Mouse (Mus musculus) forebrain, embryonic 12.5 days (tissue): ENCODE measurements around the gene Grk2. TPM values are rescaled to one million over a fixed set of nuclear protein-coding genes. Genes with fewer than 3 reads are reported as not detected.

ENCODE experiments used
- ATAC-seq: fragments of 200-750 bp; cut with Nextera tagmentation; 2 replicates; pipeline ENCODE4 v1.8.0; 2017; ENCODE audit warnings: moderate TSS enrichment; ENCODE audit not compliant: low FRiP score
- H3K27ac ChIP-seq: fragments of 300-500 bp; sonication (generic); 2 replicates; pipeline ENCODE4 v1.5.1; 2016; ENCODE audit warnings: mild to moderate bottlenecking
- H3K27me3 ChIP-seq: fragments of 300-500 bp; sonication (generic); 2 replicates; pipeline ENCODE4 v1.6.1; 2016; ENCODE audit warnings: mild to moderate bottlenecking
- H3K36me3 ChIP-seq: fragments of 300-500 bp; sonication (generic); replicated peaks from 2 replicates; pipeline ENCODE4 v1.6.1; 2016; ENCODE audit warnings: mild to moderate bottlenecking
- H3K4me1 ChIP-seq: fragments of 300-500 bp; sonication (generic); 2 replicates; pipeline ENCODE4 v1.6.1; 2016
- H3K4me2 ChIP-seq: fragments of 300-500 bp; sonication (generic); 2 replicates; pipeline ENCODE4 v1.6.1; 2016; ENCODE audit warnings: mild to moderate bottlenecking, moderate library complexity
- H3K4me3 ChIP-seq: fragments of 300-500 bp; sonication (generic); replicated peaks from 2 replicates; pipeline ENCODE4 v1.5.1; 2016; ENCODE audit warnings: mild to moderate bottlenecking
- H3K9ac ChIP-seq: fragments of 300-500 bp; sonication (generic); 2 replicates; pipeline ENCODE4 v1.6.1; 2016; ENCODE audit warnings: mild to moderate bottlenecking
- H3K9me3 ChIP-seq: fragments of 300-500 bp; sonication (generic); 2 replicates; pipeline ENCODE4 v1.6.1; 2016
- WGBS: fragments of 180-500 bp; shearing (Covaris S2); methylation state at CpG from one replicate; pipeline ENCODE4 v1.1.7; 2016; 5-methylcytosine and 5-hydroxymethylcytosine counted together
- polyA plus RNA-seq: library from polyadenylated mRNA; unstranded; fragments of >200 nt; fragmentation: Nextera tagmentation; extraction: Ambion mirVana; gene quantifications from 2 replicates; pipeline ENCODE4 v1.2.1, GENCODE M21; 2016

The Grk2 gene
- polyA plus RNA-seq, 1 experiment from 2014 or later, result 19.0 TPM

DNA sequence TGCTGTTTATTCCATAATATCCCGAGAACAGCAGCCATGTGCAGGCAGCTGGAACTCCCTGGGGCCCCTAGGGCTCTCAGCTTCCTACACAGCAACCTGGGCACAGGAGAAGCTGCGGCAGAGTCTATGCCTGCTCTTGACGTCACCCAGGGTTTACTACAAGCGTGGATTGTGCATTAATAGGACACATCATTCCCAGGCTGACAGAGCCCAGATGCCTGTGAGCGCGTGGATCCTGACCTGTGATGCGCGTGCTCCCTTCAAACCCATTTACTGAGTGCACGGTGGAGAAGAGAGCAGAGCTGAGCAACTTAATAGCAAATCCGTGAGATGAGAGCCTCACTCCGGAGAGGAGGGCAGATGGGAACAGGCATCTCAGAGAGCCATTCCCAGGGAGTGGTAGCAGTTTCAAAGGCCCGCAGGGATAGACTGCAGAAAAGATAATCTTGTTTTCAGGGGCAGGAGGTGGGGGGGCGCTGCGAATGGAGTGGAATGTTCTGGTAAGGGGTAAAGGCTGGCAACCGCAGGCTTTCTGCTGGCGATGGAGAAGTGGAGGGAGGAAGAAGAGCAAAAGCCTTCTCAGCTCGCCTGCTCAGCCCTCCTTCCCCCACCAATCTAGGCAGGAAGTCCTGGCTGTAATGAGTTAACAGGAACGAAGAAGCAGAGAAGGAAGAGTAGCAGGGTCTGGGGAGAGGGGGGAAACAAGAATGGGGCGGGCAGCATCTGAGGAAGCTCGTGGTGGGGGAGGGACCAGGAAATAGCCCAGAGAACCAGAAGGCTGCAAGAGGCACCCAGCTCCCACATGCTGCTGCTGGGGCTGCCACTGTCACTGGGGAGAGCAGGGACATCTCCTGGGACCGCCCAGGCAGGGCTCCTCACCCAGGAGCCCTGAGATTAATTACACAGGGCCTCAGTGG lies 4.0 kb downstream of the Grk2 start:
- Histone ChIP-seq H3K4me1 (peaks cover 60% of the 10 kb centered on the region), H3K9ac (no peak overlapping the region), H3K36me3 (0 out of 2 replicates have a peak, but pooled peaks cover 4% of the 10 kb centered on the region), H3K4me3 (no peak overlapping the region), H3K9me3 (no peaks in the 10 kb centered on the region), H3K27ac (peak overlapping the region; percentile 63), H3K27me3 (no peaks in the 10 kb centered on the region), H3K4me2 (peak overlapping the region; percentile 21)
- WGBS, result 45% methylated on average over 21 of the region's 21 CpGs
- no peak for ATAC-seq

DNA sequence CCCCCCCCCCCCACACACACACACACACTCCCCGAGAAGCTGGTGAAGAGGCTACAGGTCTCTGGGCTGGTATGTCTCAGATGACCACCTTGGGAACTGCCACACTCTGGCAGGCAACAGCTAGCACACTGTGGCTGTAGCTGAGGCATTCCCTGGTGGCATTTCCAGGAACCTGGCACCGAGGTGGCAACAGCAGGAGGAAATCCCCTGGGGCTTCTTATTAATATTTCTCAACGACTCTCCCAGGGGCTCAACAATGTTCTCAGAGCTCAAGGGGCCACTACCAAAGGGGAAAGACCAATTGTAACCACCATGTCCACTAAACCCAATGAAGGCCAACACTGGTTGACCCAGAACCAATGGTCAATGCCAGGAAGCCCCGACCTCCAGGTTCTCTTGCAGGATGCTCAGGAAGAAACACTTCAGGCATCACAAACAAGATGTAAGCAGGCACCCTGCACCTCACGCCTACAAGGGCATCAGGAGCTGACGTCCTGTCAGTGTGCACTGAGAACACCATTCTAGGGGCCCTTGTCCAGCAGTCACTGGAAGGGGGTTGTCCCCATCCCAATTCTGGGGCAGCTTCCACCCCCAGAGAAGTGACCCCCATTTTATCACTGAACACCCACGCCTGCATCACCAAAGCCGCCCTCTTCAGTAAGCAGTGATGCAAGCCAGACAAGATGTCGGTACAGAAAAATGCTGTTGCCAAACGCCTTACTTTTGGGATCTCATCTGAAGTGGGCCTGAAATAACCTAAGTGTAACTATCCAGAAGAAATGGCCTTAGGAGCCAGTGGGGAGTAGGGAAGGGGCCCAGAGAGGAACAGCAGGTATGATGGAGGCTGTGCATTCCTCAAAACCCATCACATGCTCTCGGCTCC lies 4.9 kb downstream of the Grk2 start:
- WGBS, result 79% methylated on average over 11 of the region's 11 CpGs
- Histone ChIP-seq H3K9me3 (no peaks in the 10 kb centered on the region), H3K36me3 (0 out of 2 replicates have a peak, but pooled peaks cover 4% of the 10 kb centered on the region), H3K27me3 (no peaks in the 10 kb centered on the region), H3K4me1 (peaks cover 54% of the 10 kb centered on the region), H3K4me3 (no peak overlapping the region), H3K4me2 (no peak overlapping the region), H3K9ac (no peak overlapping the region), H3K27ac (peak overlapping the region; percentile 63)
- ATAC-seq, result no peak

DNA sequence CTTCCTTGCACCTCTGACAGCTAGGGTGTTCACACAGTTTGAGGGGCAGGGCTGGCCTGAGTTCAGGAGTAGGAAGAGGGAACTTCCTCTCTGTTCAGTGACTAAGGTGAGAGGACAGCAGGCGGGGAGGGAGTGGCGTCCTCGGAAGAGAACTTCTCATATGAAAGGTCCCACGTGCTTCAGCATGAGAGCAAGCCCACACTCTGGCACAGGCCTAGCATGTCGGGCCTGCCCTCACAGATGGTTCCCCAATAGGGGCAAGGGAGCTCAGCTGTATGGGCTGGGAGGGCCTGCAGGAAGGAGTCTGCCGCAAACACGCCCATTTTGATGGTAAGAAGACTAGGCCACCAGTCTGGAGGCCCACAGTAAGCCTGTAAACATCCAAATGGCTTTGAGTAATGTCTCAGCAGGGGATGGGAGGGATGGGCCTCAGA lies 5.7 kb downstream of the Grk2 start:
- 51% methylated on average over 7 of the region's 7 CpGs for WGBS
- no peaks in the 10 kb centered on the region for H3K9me3 ChIP-seq
- H3K9ac ChIP-seq, result peak overlapping the region; percentile 22; the same call in 1 of the 2 replicates
- H3K36me3 ChIP-seq, result peaks cover 4% of the 10 kb centered on the region; the same call in 1 of the 2 replicates
- no peak overlapping the region for H3K27ac ChIP-seq
- no peak for ATAC-seq
- no peak overlapping the region for H3K4me2 ChIP-seq
- H3K4me1 ChIP-seq, result peaks cover 52% of the 10 kb centered on the region
- H3K27me3 ChIP-seq, result no peaks in the 10 kb centered on the region
- H3K4me3 ChIP-seq, result no peak overlapping the region

DNA sequence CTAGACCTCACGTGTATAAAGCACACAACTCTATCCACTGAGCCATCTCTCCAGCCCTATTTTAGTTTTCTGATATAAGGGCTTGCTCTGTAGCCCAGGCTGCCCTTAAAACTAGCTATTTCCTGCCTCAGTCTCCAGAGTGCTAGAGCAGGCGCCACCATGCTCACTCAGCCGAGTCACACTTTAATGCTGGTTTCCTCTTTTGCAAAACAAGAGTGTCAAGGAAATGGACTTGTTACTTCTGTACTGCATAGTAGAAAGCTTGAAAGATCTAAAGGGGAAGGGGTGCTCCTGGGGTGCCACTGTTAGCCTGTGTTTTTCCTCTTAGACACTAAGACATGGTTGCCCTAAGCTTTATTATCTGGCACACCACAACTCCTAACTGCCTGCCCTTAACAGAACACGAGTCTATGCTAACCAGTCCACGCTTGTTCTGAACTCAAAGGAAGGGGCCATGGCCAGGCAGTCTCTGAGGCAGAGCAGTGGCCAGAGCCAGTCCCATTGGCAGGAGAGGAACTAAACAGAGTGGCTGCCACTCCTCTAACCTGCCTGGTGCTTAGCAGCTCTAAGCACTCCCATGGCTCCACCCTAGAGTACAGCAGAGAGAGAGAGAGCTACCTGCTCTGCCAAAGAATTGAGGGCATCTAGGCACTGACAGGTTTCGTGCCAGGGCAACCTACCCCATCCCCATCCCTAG lies 6.3 kb downstream of the Grk2 start:
- Histone ChIP-seq H3K27me3 (no peaks in the 10 kb centered on the region), H3K36me3 (peaks cover 4% of the 10 kb centered on the region; the same call in 1 of the 2 replicates), H3K4me2 (no peak overlapping the region), H3K9ac (no peak overlapping the region), H3K4me3 (no peak overlapping the region), H3K27ac (no peak overlapping the region), H3K9me3 (no peaks in the 10 kb centered on the region), H3K4me1 (peaks cover 47% of the 10 kb centered on the region)
- ATAC-seq, result no peak
- WGBS, result 90% methylated on average over 6 of the region's 6 CpGs

DNA sequence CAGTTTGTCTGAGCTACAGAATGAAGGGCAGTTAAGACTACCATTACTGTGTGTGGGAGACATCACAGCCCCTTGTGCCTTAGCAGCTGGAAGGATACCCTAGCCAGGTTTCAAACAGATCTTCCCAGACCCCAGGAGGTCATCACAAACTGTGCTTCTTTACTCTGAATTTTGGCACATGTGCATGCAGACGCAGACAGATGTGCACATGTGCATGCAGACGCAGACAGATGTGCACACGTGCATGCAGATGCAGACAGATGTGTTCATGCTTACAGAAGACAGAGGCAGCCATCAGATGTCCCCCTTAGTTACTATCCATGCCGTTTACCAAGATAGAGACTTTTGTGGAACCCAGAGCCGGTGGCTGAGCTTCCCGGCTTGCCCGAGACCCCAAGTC lies 6.9 kb downstream of the Grk2 start:
- ATAC-seq, result no peak
- WGBS, result 90% methylated on average over 7 of the region's 7 CpGs
- Histone ChIP-seq H3K4me2 (no peak overlapping the region), H3K27ac (no peak overlapping the region), H3K9me3 (no peaks in the 10 kb centered on the region), H3K27me3 (no peaks in the 10 kb centered on the region), H3K4me1 (peaks cover 41% of the 10 kb centered on the region), H3K4me3 (no peak overlapping the region), H3K9ac (no peak overlapping the region), H3K36me3 (peaks cover 6% of the 10 kb centered on the region; the same call in 1 of the 2 replicates)

DNA sequence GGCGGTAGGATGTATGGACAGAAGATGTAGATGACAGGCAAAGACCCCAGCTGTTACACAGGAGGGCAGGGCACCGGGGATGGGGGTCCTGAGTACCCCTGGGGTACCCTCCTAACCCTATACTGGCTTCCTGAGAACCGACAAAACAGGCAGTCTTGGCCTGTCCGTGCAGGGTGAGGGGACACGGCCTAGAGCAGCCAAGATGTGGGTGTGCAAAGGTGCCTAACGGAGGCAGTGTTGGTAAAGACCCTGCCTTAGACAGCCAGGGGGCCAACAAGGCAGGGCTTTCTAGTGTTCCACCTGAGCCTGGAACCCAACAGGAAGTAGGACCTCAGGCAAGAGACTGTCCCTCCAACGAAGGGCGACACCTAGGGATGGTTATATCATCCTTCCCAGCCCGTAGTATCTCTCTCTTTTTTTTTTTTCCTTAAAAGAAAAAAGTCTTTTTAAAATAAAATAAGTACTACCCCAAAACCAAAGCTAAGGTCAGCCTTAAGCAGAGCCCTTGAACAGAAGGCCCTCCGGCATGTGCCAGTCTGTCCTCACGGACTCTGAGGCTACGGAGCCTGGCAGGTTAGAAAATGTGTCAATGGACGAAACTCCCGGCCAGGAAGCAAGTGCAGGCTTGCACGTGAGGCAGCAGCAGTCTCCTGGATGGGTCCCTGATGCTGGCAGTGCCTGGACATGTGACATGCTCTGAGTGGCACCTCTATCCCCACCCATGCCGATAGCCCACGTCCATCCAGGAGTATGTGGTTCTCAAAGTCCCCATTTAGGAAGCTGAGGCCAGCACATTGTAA lies 7.5 kb downstream of the Grk2 start:
- no peak for ATAC-seq
- Histone ChIP-seq H3K4me1 (peaks cover 35% of the 10 kb centered on the region), H3K36me3 (peaks cover 6% of the 10 kb centered on the region; the same call in 1 of the 2 replicates), H3K27me3 (no peaks in the 10 kb centered on the region), H3K9me3 (no peaks in the 10 kb centered on the region), H3K9ac (no peak overlapping the region), H3K4me2 (no peak overlapping the region), H3K27ac (no peak overlapping the region), H3K4me3 (no peak overlapping the region)
- 93% methylated on average over 17 of the region's 17 CpGs for WGBS

DNA sequence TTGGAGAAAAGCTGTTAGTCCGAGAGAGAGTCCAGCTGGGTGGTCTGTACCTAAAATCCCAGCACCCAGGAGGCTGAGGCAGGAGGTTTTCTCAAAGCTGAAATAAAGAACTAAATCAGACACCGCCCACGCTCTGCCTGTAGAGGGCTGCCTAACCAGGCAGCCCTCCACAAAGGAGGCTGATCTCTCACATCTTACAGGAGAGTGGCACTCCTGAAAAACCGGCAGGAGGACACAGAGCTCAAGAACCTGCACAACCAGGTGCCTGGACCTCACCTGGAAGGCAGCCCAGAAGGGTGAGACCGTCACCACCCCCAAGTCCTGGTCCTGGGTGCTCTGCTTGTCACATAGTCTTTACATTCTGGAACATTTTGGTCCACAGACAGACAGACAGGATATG lies 8.2 kb downstream of the Grk2 start:
- Histone ChIP-seq H3K36me3 (peaks cover 10% of the 10 kb centered on the region), H3K9me3 (no peaks in the 10 kb centered on the region), H3K27ac (no peak overlapping the region), H3K9ac (no peak overlapping the region), H3K4me2 (no peak overlapping the region), H3K27me3 (no peaks in the 10 kb centered on the region), H3K4me1 (peaks cover 28% of the 10 kb centered on the region), H3K4me3 (no peak overlapping the region)
- 93% methylated on average over 5 of the region's 5 CpGs for WGBS
- no peak for ATAC-seq

DNA sequence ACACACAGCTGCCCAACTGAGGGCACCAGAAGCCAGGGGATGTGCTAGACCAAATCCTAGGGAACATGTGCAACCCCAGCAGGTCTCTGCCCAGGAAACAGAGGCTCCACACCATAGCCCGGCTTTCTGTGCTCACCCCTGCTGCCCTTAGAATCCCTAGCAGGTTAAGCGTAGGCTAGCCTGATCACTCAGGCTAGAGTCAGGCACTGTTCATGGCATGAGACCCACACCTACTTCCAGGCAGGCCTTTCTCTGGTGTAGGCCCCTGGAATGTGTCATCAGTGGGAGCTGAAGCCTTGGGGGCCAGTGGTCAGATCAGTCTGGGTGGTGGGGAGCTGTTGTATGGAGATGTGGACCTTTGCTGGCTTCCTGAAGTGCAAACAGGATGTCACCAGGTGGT lies 9.4 kb downstream of the Grk2 start:
- Histone ChIP-seq H3K4me1 (peaks cover 16% of the 10 kb centered on the region), H3K27ac (no peak overlapping the region), H3K36me3 (peaks cover 22% of the 10 kb centered on the region), H3K9ac (no peak overlapping the region), H3K4me3 (no peak overlapping the region), H3K4me2 (no peak overlapping the region), H3K27me3 (no peaks in the 10 kb centered on the region), H3K9me3 (no peaks in the 10 kb centered on the region)
- ATAC-seq, result no peak
- WGBS, result 96% methylated on average over 2 of the region's 2 CpGs

DNA sequence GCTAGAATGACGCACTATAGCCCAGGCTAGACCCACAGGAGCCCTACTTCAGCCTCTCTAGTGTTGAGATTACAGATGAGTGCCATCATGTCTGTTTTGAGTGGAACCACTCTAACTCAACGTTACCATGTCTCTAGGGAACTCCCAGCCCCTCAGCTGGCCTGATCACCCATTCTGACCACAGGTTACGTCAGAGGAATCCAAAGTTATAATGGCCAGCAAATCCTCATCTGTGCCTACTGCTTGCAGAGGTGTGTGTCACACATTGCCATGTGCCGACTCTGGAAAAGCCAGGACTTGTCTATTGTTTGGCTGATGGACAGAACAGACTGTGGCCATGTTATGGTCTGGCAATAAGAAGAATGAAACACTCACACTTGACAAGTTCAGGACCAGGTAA lies 10.6 kb downstream of the Grk2 start:
- Histone ChIP-seq H3K27me3 (no peaks in the 10 kb centered on the region), H3K4me2 (no peak overlapping the region), H3K4me1 (peaks cover 3% of the 10 kb centered on the region), H3K9me3 (no peaks in the 10 kb centered on the region), H3K4me3 (no peak overlapping the region), H3K9ac (no peak overlapping the region), H3K27ac (no peak overlapping the region), H3K36me3 (peaks cover 34% of the 10 kb centered on the region)
- ATAC-seq, result no peak
- 91% methylated on average over 4 of the region's 4 CpGs for WGBS

DNA sequence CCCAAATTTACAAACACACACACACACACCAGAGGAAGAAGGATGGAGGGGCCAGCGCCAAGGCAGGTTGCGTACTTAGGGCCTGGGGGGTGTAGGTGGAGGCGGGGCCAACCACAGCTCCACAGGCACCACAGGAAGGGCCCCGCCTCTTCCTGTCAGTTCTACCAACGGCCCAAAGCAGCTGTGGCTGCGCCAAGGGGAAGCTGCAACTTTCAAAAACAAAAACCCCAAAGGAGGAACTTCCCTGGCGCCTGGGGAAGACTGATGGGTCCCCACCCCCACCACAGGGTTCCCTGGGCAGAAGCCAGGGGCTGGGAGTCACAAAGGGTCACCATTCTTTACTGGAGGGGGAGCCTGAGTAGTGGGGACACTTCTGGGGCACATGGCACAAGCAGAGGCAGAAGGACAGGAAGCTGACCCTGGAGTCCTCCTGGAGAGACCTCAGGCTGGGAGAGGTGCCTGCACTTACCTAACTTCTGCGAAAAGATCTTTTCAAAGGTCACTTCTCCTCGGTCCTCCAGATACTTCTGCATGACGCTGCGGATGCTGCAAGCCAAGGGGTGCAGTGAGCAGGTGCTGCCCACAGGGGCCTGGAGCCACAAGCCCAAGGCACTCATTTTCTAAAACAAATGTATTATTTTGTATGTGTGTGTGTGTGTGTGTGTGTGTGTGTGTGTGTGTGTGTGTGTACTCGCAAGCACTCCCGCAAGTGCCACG lies 11.5 kb downstream of the Grk2 start:
- Histone ChIP-seq H3K36me3 (peaks cover 43% of the 10 kb centered on the region), H3K27me3 (no peaks in the 10 kb centered on the region), H3K9me3 (no peaks in the 10 kb centered on the region), H3K27ac (no peak overlapping the region), H3K4me3 (no peak overlapping the region), H3K4me1 (no peaks in the 10 kb centered on the region), H3K9ac (no peak overlapping the region), H3K4me2 (no peak overlapping the region)
- 78% methylated on average over 14 of the region's 14 CpGs for WGBS
- no peak for ATAC-seq

DNA sequence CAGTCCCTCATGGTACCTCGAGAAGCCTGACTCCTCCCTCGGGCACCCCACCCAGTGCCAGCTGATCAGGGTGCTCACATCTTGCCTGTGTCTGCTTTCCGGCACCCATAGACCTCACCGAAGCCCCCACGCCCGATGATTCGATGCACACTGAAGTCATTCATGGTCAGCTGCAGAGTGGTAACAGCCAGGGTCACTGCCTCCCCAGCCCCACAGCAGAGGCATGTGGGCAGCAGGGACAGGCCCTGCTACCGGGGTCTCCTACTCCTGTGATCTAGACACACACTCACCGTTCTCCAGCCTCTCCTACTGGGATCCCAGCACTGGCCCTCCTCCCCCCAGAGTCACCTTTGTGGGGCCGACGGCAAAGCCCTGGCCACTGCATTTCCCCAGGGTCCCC lies 14.9 kb downstream of the Grk2 start:
- H3K4me2 ChIP-seq, result no peak overlapping the region
- no peak overlapping the region for H3K4me3 ChIP-seq
- no peaks in the 10 kb centered on the region for H3K9me3 ChIP-seq
- no peak for ATAC-seq
- H3K9ac ChIP-seq, result no peak overlapping the region
- no peaks in the 10 kb centered on the region for H3K4me1 ChIP-seq
- H3K36me3 ChIP-seq, result peaks cover 73% of the 10 kb centered on the region
- WGBS, result 90% methylated on average over 11 of the region's 11 CpGs
- H3K27me3 ChIP-seq, result no peaks in the 10 kb centered on the region
- H3K27ac ChIP-seq, result no peak overlapping the region
